Mouse (Mus musculus) neural tube, embryonic 12.5 days (tissue): ENCODE measurements around the gene Znhit2. TPM values are rescaled to one million over a fixed set of nuclear protein-coding genes. Genes with fewer than 3 reads are reported as not detected.

ENCODE experiments used
- ATAC-seq: fragments of 200-750 bp; cut with Nextera tagmentation; 2 replicates; pipeline ENCODE4 v1.8.0; 2017; ENCODE audit warnings: low read depth, mild to moderate bottlenecking, moderate TSS enrichment, moderate library complexity; ENCODE audit not compliant: low FRiP score
- H3K27ac ChIP-seq: fragments of 300-500 bp; sonication (generic); 2 replicates; pipeline ENCODE4 v1.5.1; 2016
- H3K27me3 ChIP-seq: fragments of 300-500 bp; sonication (generic); replicated peaks from 2 replicates; pipeline ENCODE4 v1.6.1; 2016; ENCODE audit warnings: mild to moderate bottlenecking
- H3K36me3 ChIP-seq: fragments of 300-500 bp; sonication (generic); 2 replicates; pipeline ENCODE4 v1.6.1; 2016; ENCODE audit warnings: mild to moderate bottlenecking
- H3K4me1 ChIP-seq: fragments of 300-500 bp; sonication (generic); 2 replicates; pipeline ENCODE4 v1.6.1; 2016
- H3K4me2 ChIP-seq: fragments of 300-500 bp; sonication (generic); replicated peaks from 2 replicates; pipeline ENCODE4 v1.6.1; 2016; ENCODE audit warnings: mild to moderate bottlenecking
- H3K4me3 ChIP-seq: fragments of 300-500 bp; sonication (generic); 2 replicates; pipeline ENCODE4 v1.5.1; 2016
- H3K9ac ChIP-seq: fragments of 300-500 bp; sonication (generic); 2 replicates; pipeline ENCODE4 v1.6.1; 2016; ENCODE audit warnings: mild to moderate bottlenecking
- H3K9me3 ChIP-seq: fragments of 300-500 bp; sonication (generic); 2 replicates; pipeline ENCODE4 v1.6.1; 2016; ENCODE audit warnings: mild to moderate bottlenecking
- WGBS: fragments of 180-500 bp; shearing (Covaris S2); methylation state at CpG from one replicate; pipeline ENCODE4 v1.1.7; 2016; 5-methylcytosine and 5-hydroxymethylcytosine counted together
- polyA plus RNA-seq: library from polyadenylated mRNA; unstranded; fragments of >200 nt; fragmentation: Nextera tagmentation; extraction: Ambion mirVana; gene quantifications from 2 replicates; pipeline ENCODE4 v1.2.1, GENCODE M21; 2016

Znhit2 gene
- polyA plus RNA-seq = 34.3 and 38.2 TPM in 2 replicates

DNA sequence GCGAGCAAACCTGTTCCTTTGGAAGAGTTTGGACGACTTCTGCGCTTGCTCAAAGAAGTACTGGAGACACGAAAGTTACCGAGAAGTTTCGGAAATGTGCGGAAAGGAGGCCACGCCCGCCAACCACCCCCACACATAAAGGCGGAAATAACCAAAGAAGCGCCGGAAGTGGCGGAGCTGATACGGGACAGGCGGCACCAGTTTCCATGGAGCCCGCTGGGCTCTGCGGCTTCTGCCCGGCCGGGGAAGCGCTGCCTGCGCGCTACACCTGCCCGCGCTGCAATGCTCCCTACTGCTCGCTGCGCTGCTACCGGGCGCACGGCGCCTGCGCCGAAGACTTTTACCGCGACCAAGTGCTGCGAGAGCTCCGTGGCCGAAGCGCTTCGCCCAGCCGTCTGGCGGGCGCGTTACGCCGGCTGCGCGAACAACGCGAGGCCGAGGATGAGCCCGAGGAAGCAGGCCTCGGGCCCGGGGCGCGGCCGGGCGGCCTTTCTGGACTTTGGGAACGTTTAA, at the start of gene Znhit2:
Znhit2 (plus strand) TSS at position 172 of the 513 bp plus-strand sequence.
- Histone ChIP-seq H3K36me3 (peaks cover 12% of the 10 kb centered on the region; the same call in 1 of the 2 replicates), H3K4me3 (peak within 1 kb of the TSS; percentile 72), H3K27ac (peak within 1 kb of the TSS; percentile 80), H3K4me1 (peaks cover 49% of the 10 kb centered on the region), H3K4me2 (peak within 1 kb of the TSS; percentile 100), H3K27me3 (no peaks in the 10 kb centered on the region), H3K9me3 (no peaks in the 10 kb centered on the region), H3K9ac (peak within 1 kb of the TSS; percentile 94)
- WGBS = under 1% methylated on average over 58 of the region's 58 CpGs
- ATAC-seq = peak; percentile 63; the same call in 1 of the 2 replicates

DNA sequence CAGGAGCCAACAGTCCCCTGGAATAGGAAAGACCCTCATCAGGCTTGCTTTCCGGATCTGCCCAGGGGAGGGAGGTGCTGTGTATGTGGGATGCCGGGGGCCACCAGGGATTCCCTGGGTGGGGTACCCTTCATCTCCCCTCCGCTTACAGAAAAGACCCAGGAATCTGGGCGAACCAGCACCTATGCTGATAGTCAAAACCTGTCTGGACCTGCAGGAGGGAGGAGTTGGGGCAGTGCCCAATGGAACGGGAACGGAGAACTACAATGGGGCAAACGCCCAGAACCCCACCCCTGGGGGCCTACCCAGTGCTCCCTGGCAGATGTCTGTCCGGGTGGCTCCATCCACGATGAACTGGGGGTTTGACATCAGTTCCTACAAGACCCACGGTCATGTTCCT, 47.3 kb upstream of the Znhit2 start:
- no peak overlapping the region for H3K27ac ChIP-seq
- no peak overlapping the region for H3K4me3 ChIP-seq
- peaks cover 14% of the 10 kb centered on the region for H3K4me1 ChIP-seq
- 91% methylated on average over 10 of the region's 10 CpGs for WGBS
- no peak for ATAC-seq
- peaks cover 39% of the 10 kb centered on the region for H3K27me3 ChIP-seq
- no peaks in the 10 kb centered on the region for H3K9me3 ChIP-seq
- no peak overlapping the region for H3K9ac ChIP-seq
- H3K36me3 ChIP-seq = no peaks in the 10 kb centered on the region
- H3K4me2 ChIP-seq = no peak overlapping the region

DNA sequence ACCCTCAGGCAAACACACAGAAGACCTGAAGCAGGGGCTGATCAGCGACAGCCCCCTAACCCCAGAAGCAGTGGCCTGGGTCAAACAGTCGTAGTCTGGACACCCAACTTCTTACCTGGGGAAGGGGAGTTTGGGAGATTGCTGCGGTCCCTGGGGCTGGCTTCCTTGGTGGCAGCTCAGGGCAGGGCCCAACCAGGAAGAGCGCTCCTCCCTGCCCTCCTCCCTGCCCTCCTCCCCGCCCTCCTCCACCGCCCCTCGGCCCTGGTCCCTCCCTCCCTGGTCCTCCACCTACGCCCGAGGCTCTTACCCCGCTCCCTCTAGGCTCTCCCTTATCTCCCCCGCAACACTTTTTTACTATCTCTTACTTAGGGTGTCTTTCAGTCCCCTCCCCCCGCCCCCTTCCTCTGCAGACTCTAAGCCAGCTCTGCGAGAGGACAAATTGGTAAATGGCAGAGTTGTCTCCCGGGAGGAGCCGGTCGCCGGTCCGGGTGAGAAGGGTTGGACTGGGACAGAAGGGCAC, 45.9 kb upstream of the Znhit2 start:
- H3K27ac ChIP-seq = no peak overlapping the region
- peaks cover 14% of the 10 kb centered on the region for H3K4me1 ChIP-seq
- no peaks in the 10 kb centered on the region for H3K36me3 ChIP-seq
- peak overlapping the region; percentile 63 for H3K9ac ChIP-seq
- peak; percentile 65 for ATAC-seq
- peak overlapping the region; percentile 47 for H3K4me3 ChIP-seq
- H3K27me3 ChIP-seq = peaks cover 39% of the 10 kb centered on the region
- peak overlapping the region; percentile 82 for H3K4me2 ChIP-seq
- 3% methylated on average over 14 of the region's 18 CpGs for WGBS
- H3K9me3 ChIP-seq = no peaks in the 10 kb centered on the region

DNA sequence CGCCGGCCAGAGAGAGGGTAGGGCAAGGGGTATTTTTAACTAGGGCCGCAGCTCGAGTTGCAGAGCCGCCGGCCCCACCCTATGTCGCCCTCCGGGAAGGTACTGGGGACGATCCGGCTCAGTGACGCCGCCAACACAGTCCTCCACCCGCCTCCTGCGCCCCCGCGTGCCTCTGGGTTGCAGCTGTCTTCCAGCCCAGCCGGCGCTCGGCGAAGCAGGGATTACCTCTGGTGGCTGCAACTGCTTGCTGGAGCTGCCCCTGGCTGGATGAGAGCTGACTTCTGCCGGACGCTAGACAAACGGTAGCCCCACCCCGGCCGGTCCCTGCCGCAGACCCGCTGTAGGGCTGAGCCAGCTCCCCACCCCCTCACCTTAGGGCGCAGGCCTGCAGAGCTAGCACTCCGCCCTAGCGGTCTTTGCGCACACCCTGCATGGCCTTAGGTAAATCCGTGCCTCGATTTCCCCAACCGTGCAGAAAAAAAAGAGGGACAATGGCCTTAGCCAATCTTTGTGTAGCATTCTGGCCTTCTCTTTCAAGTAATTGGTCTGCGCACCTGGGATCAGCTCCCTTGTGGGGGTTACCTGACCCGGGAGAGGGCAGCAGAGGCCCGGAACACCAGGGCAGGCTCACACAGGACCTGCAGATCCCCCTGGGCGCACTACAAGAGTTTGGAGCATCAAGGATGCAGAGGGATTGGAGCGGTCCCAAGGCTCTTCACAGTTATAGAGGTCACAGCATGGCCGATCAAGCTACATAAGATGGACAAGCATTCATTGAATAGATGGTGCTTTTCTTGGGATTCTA, 45.3 kb upstream of the Znhit2 start, which contains the start of gene Capn1:
Capn1 (minus strand) TSS at position 387 of the 805 bp plus-strand sequence.
- no peaks in the 10 kb centered on the region for H3K36me3 ChIP-seq
- peak within 1 kb of the TSS; percentile 82 for H3K4me2 ChIP-seq
- peaks cover 14% of the 10 kb centered on the region for H3K4me1 ChIP-seq
- H3K27me3 ChIP-seq = peaks cover 39% of the 10 kb centered on the region
- peak within 1 kb of the TSS; percentile 47 for H3K4me3 ChIP-seq
- ATAC-seq = peak; percentile 71
- 4% methylated on average over 40 of the region's 40 CpGs for WGBS
- H3K9ac ChIP-seq = peak within 1 kb of the TSS; percentile 63
- H3K9me3 ChIP-seq = no peaks in the 10 kb centered on the region
- H3K27ac ChIP-seq = no peak within 1 kb of the TSS

DNA sequence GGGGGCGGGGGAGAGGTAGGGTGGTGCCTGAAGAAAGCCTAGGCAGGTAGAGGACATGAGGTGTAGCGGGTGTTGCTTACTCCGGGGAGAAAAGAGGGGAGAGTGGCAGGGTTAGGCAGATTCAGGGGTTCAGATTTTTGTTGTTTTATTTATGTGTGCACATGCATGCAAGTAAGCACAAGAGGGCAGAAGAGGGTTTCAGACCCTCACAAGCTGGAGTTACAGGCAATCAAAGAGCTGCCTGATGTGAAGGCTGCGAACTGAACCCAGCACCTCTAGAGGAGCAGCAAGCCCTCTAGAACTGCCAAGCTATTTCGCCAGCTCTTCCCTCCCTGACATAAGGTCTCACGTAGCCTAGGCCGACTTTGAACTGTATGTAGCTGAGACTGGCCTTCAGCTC, 44.5 kb upstream of the Znhit2 start:
- Histone ChIP-seq H3K9me3 (no peaks in the 10 kb centered on the region), H3K27me3 (peaks cover 39% of the 10 kb centered on the region), H3K27ac (no peak overlapping the region), H3K4me2 (peak overlapping the region; percentile 82; the same call in 1 of the 2 replicates), H3K4me1 (peaks cover 14% of the 10 kb centered on the region), H3K9ac (no peak overlapping the region), H3K36me3 (no peaks in the 10 kb centered on the region), H3K4me3 (no peak overlapping the region)
- ATAC-seq = no peak
- 45% methylated on average over 7 of the region's 7 CpGs for WGBS

DNA sequence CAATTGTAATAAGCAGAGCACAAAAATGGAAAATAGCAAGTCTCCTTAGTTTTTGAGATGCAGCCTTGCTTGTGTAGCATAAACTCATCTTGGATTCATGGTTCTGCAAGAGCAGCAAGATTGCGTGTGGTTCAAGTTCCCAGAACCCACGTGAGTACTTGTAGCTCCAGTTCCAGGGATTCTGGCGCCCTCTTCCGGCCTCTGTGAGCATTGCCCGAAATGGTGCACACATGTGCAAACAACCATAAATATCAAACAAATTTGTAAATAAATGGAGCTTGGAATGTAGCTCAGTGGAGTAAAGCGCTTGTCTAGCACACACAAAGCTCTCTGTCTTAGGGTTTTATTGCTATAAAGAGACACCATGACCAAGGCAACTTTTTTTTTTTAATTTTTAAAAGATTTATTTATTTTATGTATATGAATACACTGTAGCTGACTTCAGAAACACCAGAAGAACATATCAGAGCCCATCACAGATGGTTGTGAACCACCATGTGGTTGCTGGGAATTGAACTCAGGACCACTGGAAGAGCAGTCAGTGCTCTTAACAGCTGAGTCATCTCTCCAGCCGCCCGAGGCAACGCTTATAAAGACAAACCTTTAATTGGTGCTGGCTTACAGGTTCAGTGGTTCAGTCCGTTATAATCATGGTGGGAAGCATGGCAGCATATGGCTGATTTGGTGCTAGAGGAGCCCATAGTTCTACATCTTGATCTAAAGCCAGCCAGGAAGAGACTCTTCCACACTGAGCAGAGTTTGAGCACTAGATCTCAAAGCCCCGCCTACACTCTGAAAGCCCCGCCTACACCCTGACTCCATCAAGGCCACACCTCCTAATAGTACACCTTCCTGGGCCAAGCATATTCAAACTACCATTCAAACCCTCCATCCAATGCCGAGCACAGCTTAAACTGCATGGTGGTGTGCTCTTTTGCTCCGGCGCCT, 42.6 kb upstream of the Znhit2 start:
- H3K27ac ChIP-seq = no peak overlapping the region
- WGBS = 32% methylated on average over 15 of the region's 15 CpGs
- H3K4me2 ChIP-seq = no peak overlapping the region
- no peaks in the 10 kb centered on the region for H3K36me3 ChIP-seq
- no peak overlapping the region for H3K4me3 ChIP-seq
- H3K9me3 ChIP-seq = no peaks in the 10 kb centered on the region
- no peak for ATAC-seq
- no peak overlapping the region for H3K9ac ChIP-seq
- peaks cover 37% of the 10 kb centered on the region for H3K27me3 ChIP-seq
- peaks cover 14% of the 10 kb centered on the region for H3K4me1 ChIP-seq

DNA sequence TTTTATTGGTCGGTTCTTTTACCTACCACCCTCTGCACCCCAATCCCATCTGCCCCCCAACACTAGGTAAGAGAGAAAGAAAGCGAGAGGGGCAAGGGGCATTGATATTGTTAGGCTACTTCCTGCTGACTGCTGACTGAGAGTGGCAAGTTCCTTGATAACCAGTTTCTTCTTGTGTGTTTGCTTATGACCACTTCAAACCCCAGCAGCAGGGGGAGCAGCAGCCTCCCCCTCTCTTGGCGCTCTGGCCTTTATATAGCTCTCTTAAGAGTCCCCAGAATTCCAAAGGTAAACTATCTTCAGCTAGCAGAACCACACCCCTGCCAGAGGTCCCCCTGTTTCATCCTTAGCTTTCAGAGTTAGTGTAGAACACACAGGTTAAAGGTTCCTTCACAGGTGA, 40.7 kb upstream of the Znhit2 start:
- H3K9me3 ChIP-seq = no peaks in the 10 kb centered on the region
- H3K27me3 ChIP-seq = peaks cover 21% of the 10 kb centered on the region
- H3K4me1 ChIP-seq = peaks cover 8% of the 10 kb centered on the region
- H3K4me3 ChIP-seq = no peak overlapping the region
- ATAC-seq = no peak
- no peak overlapping the region for H3K9ac ChIP-seq
- WGBS = 58% methylated on average over 3 of the region's 3 CpGs
- no peak overlapping the region for H3K27ac ChIP-seq
- no peaks in the 10 kb centered on the region for H3K36me3 ChIP-seq
- no peak overlapping the region for H3K4me2 ChIP-seq

DNA sequence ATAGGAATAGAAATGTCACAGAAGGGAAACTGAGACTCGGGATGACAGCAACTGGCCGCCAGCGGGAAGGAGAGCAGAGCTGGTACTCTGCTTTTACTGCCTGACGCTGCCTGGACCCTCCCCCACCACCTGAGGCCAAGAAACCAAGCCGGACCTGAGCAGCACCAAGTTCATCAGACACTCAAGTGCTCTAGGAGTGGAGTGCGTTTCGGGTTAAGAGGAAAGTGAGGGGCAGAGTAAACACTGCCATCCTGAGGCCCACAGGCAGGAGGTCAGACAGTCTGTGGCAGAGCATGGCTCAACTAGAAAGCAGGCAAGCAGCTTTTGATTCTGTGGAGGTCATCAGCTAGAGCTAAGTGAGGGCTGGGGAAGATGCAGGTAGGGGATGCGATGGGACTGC, 37.9 kb upstream of the Znhit2 start:
- no peaks in the 10 kb centered on the region for H3K27me3 ChIP-seq
- H3K27ac ChIP-seq = no peak overlapping the region
- no peak overlapping the region for H3K9ac ChIP-seq
- no peak for ATAC-seq
- WGBS = 71% methylated on average over 8 of the region's 8 CpGs
- H3K4me3 ChIP-seq = no peak overlapping the region
- no peaks in the 10 kb centered on the region for H3K4me1 ChIP-seq
- H3K9me3 ChIP-seq = no peaks in the 10 kb centered on the region
- no peak overlapping the region for H3K4me2 ChIP-seq
- H3K36me3 ChIP-seq = no peaks in the 10 kb centered on the region

DNA sequence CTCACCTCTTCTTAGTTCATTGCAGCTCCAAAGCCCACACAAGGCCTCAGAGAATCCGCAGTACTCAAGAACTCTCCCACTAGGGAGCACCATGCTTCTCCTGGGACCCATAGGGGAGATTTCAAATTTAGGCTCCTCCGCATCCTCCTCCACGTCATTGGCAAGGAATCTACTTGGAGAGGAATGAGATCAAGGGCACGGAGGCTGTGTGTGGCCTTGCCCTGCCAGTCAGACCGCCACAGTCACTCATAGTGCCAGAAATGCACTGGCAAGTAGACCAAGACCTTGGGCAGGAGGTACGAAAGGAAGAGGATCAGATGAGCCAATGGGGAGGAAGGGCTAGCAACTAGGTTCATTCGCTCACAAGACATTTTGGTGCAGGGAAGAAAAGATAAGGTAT, 37.1 kb upstream of the Znhit2 start:
- Histone ChIP-seq H3K9me3 (no peaks in the 10 kb centered on the region), H3K27ac (no peak overlapping the region), H3K4me1 (no peaks in the 10 kb centered on the region), H3K4me2 (no peak overlapping the region), H3K9ac (no peak overlapping the region), H3K4me3 (no peak overlapping the region), H3K27me3 (no peaks in the 10 kb centered on the region), H3K36me3 (no peaks in the 10 kb centered on the region)
- no peak for ATAC-seq
- WGBS = 87% methylated on average over 7 of the region's 7 CpGs

DNA sequence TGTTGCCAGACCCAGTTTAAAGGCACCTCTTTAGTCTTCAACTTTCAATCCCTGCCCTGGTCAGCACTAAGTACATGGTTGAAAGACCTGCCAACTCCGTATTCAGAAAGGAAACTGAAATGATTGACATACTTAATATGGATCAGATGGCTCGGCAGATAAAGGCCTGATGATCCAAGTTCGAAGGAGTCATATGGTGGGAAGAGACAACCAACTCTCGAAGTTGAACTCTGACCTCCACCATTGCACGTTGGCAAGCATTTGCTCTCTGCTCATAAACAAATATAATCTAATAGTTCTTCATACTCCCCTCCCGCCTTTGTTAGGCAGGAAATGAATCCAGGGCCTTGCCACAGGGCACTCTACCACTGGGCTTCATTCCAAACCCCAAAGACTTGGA, 32.0 kb upstream of the Znhit2 start:
- no peak for ATAC-seq
- no peaks in the 10 kb centered on the region for H3K36me3 ChIP-seq
- H3K9ac ChIP-seq = no peak overlapping the region
- H3K9me3 ChIP-seq = no peaks in the 10 kb centered on the region
- no peak overlapping the region for H3K27ac ChIP-seq
- no peaks in the 10 kb centered on the region for H3K4me1 ChIP-seq
- 86% methylated on average over 6 of the region's 6 CpGs for WGBS
- H3K4me3 ChIP-seq = no peak overlapping the region
- H3K27me3 ChIP-seq = no peaks in the 10 kb centered on the region
- no peak overlapping the region for H3K4me2 ChIP-seq

DNA sequence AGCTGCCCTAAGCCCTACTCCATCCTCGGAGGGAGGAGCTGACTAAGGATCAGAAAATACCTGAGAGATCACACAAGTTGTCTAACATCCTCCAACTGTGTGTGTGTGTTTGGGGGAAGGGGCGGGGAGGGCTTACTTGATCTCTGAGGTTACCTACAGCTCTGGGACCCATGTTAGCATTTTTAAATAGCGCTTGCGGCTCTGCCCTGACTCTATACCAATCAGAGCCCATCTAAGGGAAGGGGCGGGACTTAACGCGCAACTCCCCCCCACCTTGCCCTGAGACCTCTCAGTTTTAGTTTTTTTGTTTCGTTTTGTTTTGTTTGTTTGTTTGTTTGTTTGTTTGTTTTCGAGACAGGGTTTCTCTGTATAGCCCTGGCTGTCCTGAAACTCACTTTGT, 31.6 kb upstream of the Znhit2 start:
- ATAC-seq = no peak
- H3K9me3 ChIP-seq = no peaks in the 10 kb centered on the region
- H3K4me2 ChIP-seq = no peak overlapping the region
- WGBS = 84% methylated on average over 9 of the region's 9 CpGs
- no peaks in the 10 kb centered on the region for H3K27me3 ChIP-seq
- no peaks in the 10 kb centered on the region for H3K4me1 ChIP-seq
- H3K9ac ChIP-seq = no peak overlapping the region
- H3K4me3 ChIP-seq = no peak overlapping the region
- no peak overlapping the region for H3K27ac ChIP-seq
- no peaks in the 10 kb centered on the region for H3K36me3 ChIP-seq
